Mouse (Mus musculus): ENCODE measurements at regions not wholly inside any gene's neighbourhood (a gene's known extent, or its start where the extent isn't known, plus 50 kb on each side); places are given as distances from the start of the nearest gene placed in this dataset.

DNA sequence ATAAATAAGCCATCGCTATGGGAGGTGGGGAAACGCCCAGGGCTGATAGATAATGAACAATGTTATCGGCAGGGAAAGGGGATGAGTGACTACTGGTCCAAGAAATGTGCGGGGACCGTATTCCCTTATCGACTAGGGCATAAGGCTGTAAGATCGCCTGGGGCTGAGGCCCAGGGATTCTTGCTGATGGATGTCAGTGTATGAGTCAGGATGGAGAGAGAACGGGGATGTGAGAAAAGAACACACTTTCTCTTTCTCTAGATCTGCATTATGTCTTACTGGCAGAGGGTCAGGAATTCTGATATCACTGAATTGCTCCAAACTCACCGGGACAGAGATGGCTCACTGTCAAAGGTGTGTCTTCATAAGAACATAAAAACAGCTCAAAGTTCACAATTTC, 92.9 kb upstream of the Fam3c start:
- TF ChIP-seq MAX (IDR thresholded peaks at IDR 0.05) (no peak), CTCF (IDR thresholded peaks at IDR 0.05; ENCODE audit: control insufficient read depth, insufficient read depth, insufficient read length) (no peak), USF1 (IDR thresholded peaks at IDR 0.05; ENCODE audit: low read depth) (no peak), CEBPB (IDR thresholded peaks at IDR 0.05; ENCODE audit: low read depth) (no peak), MYOD1 (IDR thresholded peaks at IDR 0.05; ENCODE audit: control insufficient read depth, insufficient read length, low read depth) (no peak), FOSL1 (IDR thresholded peaks at IDR 0.05; ENCODE audit: insufficient read depth, low read length, poor library complexity, severe bottlenecking) (no peak)

All from C2C12 (cell line).